8 mouse cellular contexts compared by ENCODE assay signal in genomic region chr19:10184096-10184495, GRCm38 (mm10). TPM values are rescaled to one million over a fixed set of nuclear protein-coding genes. Genes with fewer than 3 reads are reported as not detected.
A peak's percentile ranks its signal among the peaks of the same experiment; 100 is the strongest.
DNase-seq lines count a peak whose midpoint lies in the region; ATAC-seq and TF ChIP-seq lines count a peak whose summit lies in the region.

No protein-coding gene starts in this region.

- peaks cover 51% of the 10 kb centered on the region for H3K4me1 ChIP-seq in erythroblast, embryonic 14.5 days (ENCODE audit: control insufficient read depth)
- H3K4me1 ChIP-seq in hindbrain, embryonic 16.5 days (ENCODE audit: control insufficient read depth, insufficient read depth, low read depth, low read length): peaks cover 44% of the 10 kb centered on the region
- H3K4me1 ChIP-seq in lung, adult 2 months (ENCODE audit: control insufficient read depth, insufficient read depth, low read length): peaks cover 5% of the 10 kb centered on the region

- H3K4me3 ChIP-seq in erythroblast, embryonic 14.5 days (replicated peaks): peak overlapping the region; percentile 91
- peak overlapping the region; percentile 86 for H3K4me3 ChIP-seq in hindbrain, embryonic 16.5 days (ENCODE audit: low read length)
- H3K4me3 ChIP-seq in lung, adult 2 months (replicated peaks; ENCODE audit: extremely low read depth, low read depth, low read length): peak overlapping the region; percentile 87

- TF ChIP-seq POLR2A in lung, adult 2 months (IDR thresholded peaks at IDR 0.05; ENCODE audit: borderline replicate concordance, extremely low read depth, low read depth, low read length): peak; percentile 82; the same call in 1 of the 2 replicates

- no peaks in the 10 kb centered on the region for H3K9me3 ChIP-seq in erythroblast, embryonic 14.5 days (ENCODE audit: control insufficient read depth, low read length)
- no peaks in the 10 kb centered on the region for H3K9me3 ChIP-seq in hindbrain, embryonic 16.5 days (ENCODE audit: control insufficient read depth, low read length)

- TF ChIP-seq CTCF in lung, adult 2 months (IDR thresholded peaks at IDR 0.05; ENCODE audit: insufficient read depth, low read length): no peak

- peak overlapping the region; percentile 97 for H3K27ac ChIP-seq in hindbrain, embryonic 16.5 days (ENCODE audit: low read depth, low read length)

- DNase-seq in 3T3-L1 (ENCODE audit: low read depth, low spot score): peak; percentile 85
- peak; percentile 70 for DNase-seq in embryo, embryonic 10 days (ENCODE audit: low spot score)
- DNase-seq in lung, adult 2 months: peak; percentile 35
- peak; percentile 49 for DNase-seq in right cerebral cortex, postnatal 4 days
- no peak for DNase-seq in B cell, adult 2 months

- peak overlapping the region; percentile 95 for H3K9ac ChIP-seq in hindbrain, embryonic 16.5 days (ENCODE audit: low read depth, low read length)

- H3K4me2 ChIP-seq in hindbrain, embryonic 16.5 days (ENCODE audit: low read length): peak overlapping the region; percentile 73

- no peaks in the 10 kb centered on the region for H3K27me3 ChIP-seq in erythroblast, embryonic 14.5 days (ENCODE audit: control insufficient read depth)
- no peaks in the 10 kb centered on the region for H3K27me3 ChIP-seq in hindbrain, embryonic 16.5 days (replicated peaks; ENCODE audit: control insufficient read depth, insufficient read depth, low read length)

- peaks cover 55% of the 10 kb centered on the region for H3K36me3 ChIP-seq in erythroblast, embryonic 14.5 days (ENCODE audit: control insufficient read depth)
- H3K36me3 ChIP-seq in hindbrain, embryonic 16.5 days (ENCODE audit: control insufficient read depth, insufficient read depth, low read length): peaks cover 15% of the 10 kb centered on the region

- WGBS in hindbrain, embryonic 16.5 days: 4% methylated on average over 12 of the region's 12 CpGs
- WGBS in lung, adult 2 months: 18% methylated on average over 12 of the region's 12 CpGs

- no peak for ATAC-seq in erythroblast, adult 5-6 weeks (replicated peaks; ENCODE audit: low FRiP score, poor library complexity, severe bottlenecking)
- ATAC-seq in hindbrain, embryonic 16.5 days: peak; percentile 24

RNA-seq across cellular contexts. Expression of gene Fads1, which starts 1.4 kb away (rescaled TPM):
- 3.0 and 3.7 TPM in 2 replicates for polyA plus RNA-seq in erythroblast, embryonic 14.5 days (2012)
- total RNA-seq in erythroblast, adult 5-6 weeks (2015; ENCODE audit: low replicate concordance): 19.2 and 38.2 TPM in 2 replicates
- 13.0 and 15.6 TPM in 2 replicates for total RNA-seq in erythroblast, adult 5-6 weeks (2017; ENCODE audit: low replicate concordance)
- 169 and 177 TPM in 2 replicates for polyA plus RNA-seq in hindbrain, embryonic 16.5 days (2015; fragmentation: Nextera tagmentation; extraction: Ambion mirVana)
- 80.2 and 117 TPM in 2 replicates for polyA plus RNA-seq in lung, adult 2 months (2012; rRNA removed)

RNA-seq across cellular contexts. Expression of gene Tmem258, which starts 19.7 kb away (rescaled TPM):
- 1.6 and 2.2 TPM in 2 replicates for polyA plus RNA-seq in erythroblast, embryonic 14.5 days (2012)
- total RNA-seq in erythroblast, adult 5-6 weeks (2015; ENCODE audit: low replicate concordance): 87.8 and 120 TPM in 2 replicates
- 49.7 and 60.6 TPM in 2 replicates for total RNA-seq in erythroblast, adult 5-6 weeks (2017; ENCODE audit: low replicate concordance)
- 281 and 311 TPM in 2 replicates for polyA plus RNA-seq in hindbrain, embryonic 16.5 days (2015; fragmentation: Nextera tagmentation; extraction: Ambion mirVana)
- 70.0 and 74.4 TPM in 2 replicates for polyA plus RNA-seq in lung, adult 2 months (2012; rRNA removed)

RNA-seq across cellular contexts. Expression of gene Fen1, which starts 19.9 kb away (rescaled TPM):
- 9.7 and 14.5 TPM in 2 replicates for polyA plus RNA-seq in erythroblast, embryonic 14.5 days (2012)
- 15.2 and 26.3 TPM in 2 replicates for total RNA-seq in erythroblast, adult 5-6 weeks (2015; ENCODE audit: low replicate concordance)
- 38.4 and 58.1 TPM in 2 replicates for total RNA-seq in erythroblast, adult 5-6 weeks (2017; ENCODE audit: low replicate concordance)
- 27.6 and 29.4 TPM in 2 replicates for polyA plus RNA-seq in hindbrain, embryonic 16.5 days (2015; fragmentation: Nextera tagmentation; extraction: Ambion mirVana)
- 4.8 and 6.6 TPM in 2 replicates for polyA plus RNA-seq in lung, adult 2 months (2012; rRNA removed)

RNA-seq across cellular contexts. Expression of gene Myrf, which starts 56.5 kb away (rescaled TPM):
- polyA plus RNA-seq in erythroblast, embryonic 14.5 days (2012): 0.02 TPM in 1 of 2 replicates, not detected in the other
- not detected in 2 replicates for total RNA-seq in erythroblast, adult 5-6 weeks (2015; ENCODE audit: low replicate concordance)
- 0.42 TPM in 1 of 2 replicates, not detected in the other for total RNA-seq in erythroblast, adult 5-6 weeks (2017; ENCODE audit: low replicate concordance)
- 0.95 and 1.1 TPM in 2 replicates for polyA plus RNA-seq in hindbrain, embryonic 16.5 days (2015; fragmentation: Nextera tagmentation; extraction: Ambion mirVana)
- 54.8 and 62.8 TPM in 2 replicates for polyA plus RNA-seq in lung, adult 2 months (2012; rRNA removed)

Comparison
In these comparisons a context has a peak if more than half of its experiments do, and no peak if none do; other contexts are left out.
1. DNase-seq: peak in 3T3-L1 (single experiment), embryo, embryonic 10 days (single experiment), lung, adult 2 months (single experiment) and right cerebral cortex, postnatal 4 days (single experiment); none in B cell, adult 2 months (0 of 2).
2. RNA of gene Fads1, which starts 1.4 kb away (polyA plus RNA-seq): 169 to 177 TPM in hindbrain, embryonic 16.5 days and 80.2 to 117 TPM in lung, adult 2 months; 3.0 to 3.7 TPM in erythroblast, embryonic 14.5 days; every median in the first group is over 10 times any median in the second.
3. RNA of gene Tmem258, which starts 19.7 kb away (polyA plus RNA-seq): 281 to 311 TPM in hindbrain, embryonic 16.5 days and 70.0 to 74.4 TPM in lung, adult 2 months; 1.6 to 2.2 TPM in erythroblast, embryonic 14.5 days; every median in the first group is over 10 times any median in the second.
4. Peak in every context shown above with its lines, with median percentiles within 50 percentile points of each other: H3K4me3 ChIP-seq.